9 mouse cellular contexts compared by ENCODE assay signal in genomic region chr7:44351881-44352749, GRCm38 (mm10). TPM values are rescaled to one million over a fixed set of nuclear protein-coding genes. Genes with fewer than 3 reads are reported as not detected.
A peak's percentile ranks its signal among the peaks of the same experiment; 100 is the strongest.
DNase-seq lines count a peak whose midpoint lies in the region; ATAC-seq and TF ChIP-seq lines count a peak whose summit lies in the region.
"Had no signal": no experiment of that assay in that cellular context is flagged by ENCODE, and none has a peak within 500 bp of the region (broad histone marks: within the 10 kb centered on the region; RNA-seq: fewer than 3 reads in every experiment).

No protein-coding gene starts in this region.

- H3K27me3 ChIP-seq in heart, embryonic 10.5 days (ENCODE audit: insufficient read depth, poor library complexity, severe bottlenecking), result peaks cover 100% of the 10 kb centered on the region
- H3K27me3 ChIP-seq in hindbrain, postnatal 0 days (ENCODE audit: insufficient read depth, low read length), result peaks cover 27% of the 10 kb centered on the region; the same call in 1 of the 2 replicates
- H3K27me3 ChIP-seq in neural tube, embryonic 15.5 days (replicated peaks), result peaks cover 57% of the 10 kb centered on the region

- intact Hi-C loops in heart, postnatal 14 days (cut with DNase I), result loop anchor here (1.0 to 5.0 kb wide), 2 partner anchors 45 to 90 kb away; partner anchors contain the start of gene Clec11a

- no peak for DNase-seq in heart, embryonic 10.5 days (ENCODE audit: low spot score)
- DNase-seq in heart, postnatal 14 days, result no peak
- peak; percentile 29 to 44 for DNase-seq in right cerebral cortex, postnatal 10 days (ENCODE audit: low spot score in 2 of 2)
- no peak for DNase-seq in right cerebral cortex, postnatal 14 days
- DNase-seq in hindbrain, postnatal 0 days (ENCODE audit: low spot score), result no peak
- no peak for DNase-seq in urinary bladder, postnatal 14 days (ENCODE audit: low spot score)
- DNase-seq in adrenal gland, adult 2 months, result no peak
- DNase-seq: adrenal gland, adult 8-10 months had no signal

- H3K27ac ChIP-seq in heart, embryonic 10.5 days, result no peak overlapping the region
- no peak overlapping the region for H3K27ac ChIP-seq in hindbrain, postnatal 0 days
- no peak overlapping the region for H3K27ac ChIP-seq in neural tube, embryonic 15.5 days (replicated peaks)

- H3K4me3 ChIP-seq in heart, embryonic 10.5 days, result peak overlapping the region; percentile 47
- H3K4me3 ChIP-seq in hindbrain, postnatal 0 days (ENCODE audit: low read length), result no peak overlapping the region
- H3K4me3 ChIP-seq in neural tube, embryonic 15.5 days (replicated peaks), result no peak overlapping the region

- H3K4me2 ChIP-seq in hindbrain, postnatal 0 days (ENCODE audit: low read depth, low read length), result 0 out of 2 replicates have a peak overlapping the region, but pooled peaks have one; percentile 27
- 0 out of 2 replicates have a peak overlapping the region, but pooled peaks have one; percentile 19 for H3K4me2 ChIP-seq in neural tube, embryonic 15.5 days

- H3K9me3 ChIP-seq in heart, embryonic 10.5 days, result no peaks in the 10 kb centered on the region
- H3K9me3 ChIP-seq in hindbrain, postnatal 0 days (ENCODE audit: low read length), result no peaks in the 10 kb centered on the region
- no peaks in the 10 kb centered on the region for H3K9me3 ChIP-seq in neural tube, embryonic 15.5 days (replicated peaks)

- H3K4me1 ChIP-seq in heart, embryonic 10.5 days, result peaks cover 42% of the 10 kb centered on the region
- no peaks in the 10 kb centered on the region for H3K4me1 ChIP-seq in hindbrain, postnatal 0 days (ENCODE audit: insufficient read depth, low read length)
- H3K4me1 ChIP-seq in neural tube, embryonic 15.5 days, result peaks cover 45% of the 10 kb centered on the region

- no peak overlapping the region for H3K9ac ChIP-seq in hindbrain, postnatal 0 days (replicated peaks; ENCODE audit: low read length)
- 0 out of 2 replicates have a peak overlapping the region, but pooled peaks have one; percentile 10 for H3K9ac ChIP-seq in neural tube, embryonic 15.5 days (replicated peaks)

- WGBS in heart, embryonic 10.5 days, result 4% methylated on average over 70 of the region's 71 CpGs
- WGBS in hindbrain, postnatal 0 days, result 11% methylated on average over 68 of the region's 71 CpGs
- 9% methylated on average over 66 of the region's 71 CpGs for WGBS in neural tube, embryonic 15.5 days

- no peak for TF ChIP-seq CTCF in hindbrain, postnatal 0 days (IDR thresholded peaks at IDR 0.05; ENCODE audit: low read depth)

- no peaks in the 10 kb centered on the region for H3K36me3 ChIP-seq in heart, embryonic 10.5 days
- H3K36me3 ChIP-seq in hindbrain, postnatal 0 days (ENCODE audit: insufficient read depth, low read length), result 0 out of 2 replicates have a peak, but pooled peaks cover 9% of the 10 kb centered on the region
- peaks cover 49% of the 10 kb centered on the region for H3K36me3 ChIP-seq in neural tube, embryonic 15.5 days

- ATAC-seq in hindbrain, postnatal 0 days, result no peak; the same call in 1 of the 2 replicates
- ATAC-seq in neural tube, embryonic 15.5 days (ENCODE audit: low FRiP score), result peak; percentile 9; the same call in 1 of the 2 replicates

RNA-seq across cellular contexts. Expression of gene Syt3, which starts 31.8 kb away (rescaled TPM):
- 0.74 and 0.78 TPM in 2 replicates for polyA plus RNA-seq in heart, embryonic 10.5 days (2016; fragmentation: Nextera tagmentation; extraction: Ambion mirVana)
- total RNA-seq in heart, postnatal 14 days (2021), result 1 to 10 TPM; 1.5 to 2.2 TPM
- total RNA-seq in hindbrain, postnatal 0 days (2014; rRNA removed), result 130 and 154 TPM in 2 replicates
- 73.7 and 79.2 TPM in 2 replicates for polyA plus RNA-seq in hindbrain, postnatal 0 days (2015; fragmentation: Nextera tagmentation; extraction: Ambion mirVana)
- polyA plus RNA-seq in neural tube, embryonic 15.5 days (2015; fragmentation: Nextera tagmentation; extraction: Ambion mirVana), result 67.0 and 75.4 TPM in 2 replicates
- total RNA-seq in adrenal gland, adult 2 months (2021), result 1 to 10 TPM; 4.8 to 6.2 TPM
- 12.1 and 16.0 TPM in 2 replicates for polyA plus RNA-seq in adrenal gland, adult 2 months (2012; rRNA removed)

RNA-seq across cellular contexts. Expression of gene 1700008O03Rik, which starts 33.5 kb away (rescaled TPM):
- 0.49 and 0.83 TPM in 2 replicates for polyA plus RNA-seq in heart, embryonic 10.5 days (2016; fragmentation: Nextera tagmentation; extraction: Ambion mirVana)
- total RNA-seq in heart, postnatal 14 days (2021), result under 1 TPM in 1 of 2 experiments, not detected in 1; 0.24 TPM
- total RNA-seq in hindbrain, postnatal 0 days (2014; rRNA removed), result 1.4 and 2.3 TPM in 2 replicates
- 3.3 and 3.6 TPM in 2 replicates for polyA plus RNA-seq in hindbrain, postnatal 0 days (2015; fragmentation: Nextera tagmentation; extraction: Ambion mirVana)
- polyA plus RNA-seq in neural tube, embryonic 15.5 days (2015; fragmentation: Nextera tagmentation; extraction: Ambion mirVana), result 2.5 and 3.4 TPM in 2 replicates
- 1 to 10 TPM in 1 of 2 experiments, under 1 TPM in 1; 0.66 to 1.2 TPM for total RNA-seq in adrenal gland, adult 2 months (2021)
- polyA plus RNA-seq in adrenal gland, adult 2 months (2012; rRNA removed), result 1.6 and 2.3 TPM in 2 replicates

RNA-seq across cellular contexts. Expression of gene Shank1, which starts 42.1 kb away (rescaled TPM):
- polyA plus RNA-seq in heart, embryonic 10.5 days (2016; fragmentation: Nextera tagmentation; extraction: Ambion mirVana), result 0.47 and 0.84 TPM in 2 replicates
- 1 to 10 TPM; 1.0 to 1.4 TPM for total RNA-seq in heart, postnatal 14 days (2021)
- 39.0 and 41.8 TPM in 2 replicates for total RNA-seq in hindbrain, postnatal 0 days (2014; rRNA removed)
- 36.3 and 36.6 TPM in 2 replicates for polyA plus RNA-seq in hindbrain, postnatal 0 days (2015; fragmentation: Nextera tagmentation; extraction: Ambion mirVana)
- 38.1 and 47.6 TPM in 2 replicates for polyA plus RNA-seq in neural tube, embryonic 15.5 days (2015; fragmentation: Nextera tagmentation; extraction: Ambion mirVana)
- 1 to 10 TPM; 8.0 to 9.1 TPM for total RNA-seq in adrenal gland, adult 2 months (2021)
- polyA plus RNA-seq in adrenal gland, adult 2 months (2012; rRNA removed), result 2.5 and 2.9 TPM in 2 replicates

RNA-seq across cellular contexts. Expression of gene Clec11a, which starts 45.4 kb away (rescaled TPM):
- polyA plus RNA-seq in heart, embryonic 10.5 days (2016; fragmentation: Nextera tagmentation; extraction: Ambion mirVana), result 0.60 and 1.2 TPM in 2 replicates
- under 1 TPM; 0.84 to 0.88 TPM for total RNA-seq in heart, postnatal 14 days (2021)
- 3.3 and 5.9 TPM in 2 replicates for total RNA-seq in hindbrain, postnatal 0 days (2014; rRNA removed)
- 4.4 and 4.5 TPM in 2 replicates for polyA plus RNA-seq in hindbrain, postnatal 0 days (2015; fragmentation: Nextera tagmentation; extraction: Ambion mirVana)
- 4.8 and 5.5 TPM in 2 replicates for polyA plus RNA-seq in neural tube, embryonic 15.5 days (2015; fragmentation: Nextera tagmentation; extraction: Ambion mirVana)
- total RNA-seq in adrenal gland, adult 2 months (2021), result 1 to 10 TPM; 4.6 to 5.1 TPM
- polyA plus RNA-seq in adrenal gland, adult 2 months (2012; rRNA removed), result 11.4 and 13.0 TPM in 2 replicates

Comparison
In these comparisons a context has a peak if more than half of its experiments do, and no peak if none do; other contexts are left out.
1. DNase-seq: peak in right cerebral cortex, postnatal 10 days (2 of 2); none in heart, embryonic 10.5 days (single experiment), heart, postnatal 14 days (0 of 2), right cerebral cortex, postnatal 14 days (single experiment), hindbrain, postnatal 0 days (single experiment), urinary bladder, postnatal 14 days (single experiment) and adrenal gland, adult 2 months (single experiment).